Mouse (Mus musculus) layer of hippocampus, adult 8-10 months (tissue): Measurements from ENCODE around the gene Rpl37. TPM values are rescaled to one million over a fixed set of nuclear protein-coding genes. Genes with fewer than 3 reads are reported as not detected.
A peak's percentile ranks its signal among the peaks of the same experiment; 100 is the strongest.
"Not testable (repeated sequence)": the region's sequence is repeated elsewhere in the genome, so short reads cannot be mapped to it uniquely, and the experiment has no call there.

Experiments
- DNase-seq, 2 experiments: peaks; one replicate each; pipeline ENCODE4 v3.0.0; 2022; ENCODE audit warnings: low spot score in 2 of 2
- total RNA-seq, 4 experiments: library from RNA; stranded (reverse); gene quantifications; 2 replicates each; pipeline ENCODE4 v1.2.4; 2022

Rpl37 gene
- total RNA-seq, 4 experiments from 2014 or later = 305 to 338 (median 326) TPM

- no peak for DNase-seq
Observed at GRCm38 (mm10) chr15:5121535-5122313, 5.3 kb downstream of the Rpl37 start.

GRCm38 (mm10) chr15:5126456-5126855 lies 10.0 kb downstream of the Rpl37 start:
- no peak for DNase-seq

GRCm38 (mm10) chr15:5127487-5127886 lies 11.0 kb downstream of the Rpl37 start:
- DNase-seq = no peak

GRCm38 (mm10) chr15:5128176-5128940 lies 11.9 kb downstream of the Rpl37 start:
- DNase-seq = no peak

GRCm38 (mm10) chr15:5129111-5129805 lies 12.8 kb downstream of the Rpl37 start:
- no peak for DNase-seq

GRCm38 (mm10) chr15:5130887-5131668 lies 14.6 kb downstream of the Rpl37 start:
- not testable (repeated sequence) for DNase-seq

- DNase-seq = no peak
Observed at GRCm38 (mm10) chr15:5133301-5133700, 16.9 kb downstream of the Rpl37 start.

GRCm38 (mm10) chr15:5134179-5134578 lies 17.7 kb downstream of the Rpl37 start:
- DNase-seq = no peak

- DNase-seq = no peak
Observed at GRCm38 (mm10) chr15:5134945-5135483, 18.6 kb downstream of the Rpl37 start.

- no peak for DNase-seq
Observed at GRCm38 (mm10) chr15:5138021-5138856, 21.8 kb downstream of the Rpl37 start.

GRCm38 (mm10) chr15:5139366-5139765 lies 22.9 kb downstream of the Rpl37 start:
- DNase-seq = no peak

GRCm38 (mm10) chr15:5139863-5140262 lies 23.4 kb downstream of the Rpl37 start:
- DNase-seq = no peak

- no peak for DNase-seq
Observed at GRCm38 (mm10) chr15:5140357-5140756, 23.9 kb downstream of the Rpl37 start.

- DNase-seq = no peak
Observed at GRCm38 (mm10) chr15:5142047-5142446, 25.6 kb downstream of the Rpl37 start.

- no peak for DNase-seq
Observed at GRCm38 (mm10) chr15:5142714-5143113, 26.3 kb downstream of the Rpl37 start.

GRCm38 (mm10) chr15:5143361-5144020 lies 27.0 kb downstream of the Rpl37 start, which contains the start of gene Prkaa1:
Prkaa1 (plus strand) TSS chr15:5143861.
- peak in 1 of 2 experiments; percentile 36 for DNase-seq

GRCm38 (mm10) chr15:5144021-5144778 lies 27.8 kb downstream of the Rpl37 start:
- peak; percentile 44 to 61 for DNase-seq

- DNase-seq = no peak
Observed at GRCm38 (mm10) chr15:5145196-5145945, 28.9 kb downstream of the Rpl37 start.
